Mouse (Mus musculus): ENCODE measurements around the gene Htr2a.

GRCm38 (mm10) chr14:74736850-74737249 is 96.2 kb downstream of the Htr2a start:
- no peak for TF ChIP-seq CTCF (IDR thresholded peaks at IDR 0.05; ENCODE audit: insufficient read depth, low read length)
- no peak for TF ChIP-seq POLR2A (IDR thresholded peaks at IDR 0.05; ENCODE audit: borderline replicate concordance, extremely low read depth, low read depth, low read length)

All from lung, adult 2 months (tissue).